Mouse (Mus musculus) left cerebral cortex, postnatal 4 days (tissue): ENCODE results near the gene Pdpk1. TPM values are rescaled to one million over a fixed set of nuclear protein-coding genes. Genes with fewer than 3 reads are reported as not detected.

Experiments used
- DNase-seq: peaks from one replicate; pipeline ENCODE4 v3.0.0-alpha.2; 2022
- intact Hi-C: fragments of 180-260 bp; cut with DNase I; formaldehyde crosslinking; loops from one replicate; pipeline ENCODE4 v1.15.1; 2025
- total RNA-seq, 2 experiments: library from RNA; stranded (reverse); gene quantifications; 2 replicates each; pipeline ENCODE4 v1.2.3; 2021

The Pdpk1 gene
- total RNA-seq, 2 experiments from 2014 or later, result 67.0 to 68.3 TPM

DNA sequence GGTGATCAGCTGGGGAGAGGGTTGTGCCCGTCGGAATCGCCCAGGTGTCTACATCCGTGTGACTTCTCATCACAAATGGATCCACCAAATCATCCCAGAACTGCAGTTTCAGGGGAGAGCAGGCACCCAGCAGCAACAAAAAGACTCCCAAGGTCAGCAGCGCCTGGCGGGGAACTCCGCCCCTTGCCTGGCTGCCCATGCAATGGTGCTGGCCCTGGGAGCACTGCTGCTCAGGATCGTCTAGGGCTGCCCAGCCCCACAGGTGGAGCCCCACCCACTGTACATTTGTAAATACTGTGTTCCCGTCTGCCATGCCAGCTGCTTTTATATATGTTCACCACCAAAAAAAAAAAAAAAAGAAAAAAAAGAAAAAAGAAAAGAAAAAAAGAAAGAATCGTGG is 105.1 kb downstream of the Pdpk1 start:
- intact Hi-C loops, result no loop called here
- no peak for DNase-seq

DNA sequence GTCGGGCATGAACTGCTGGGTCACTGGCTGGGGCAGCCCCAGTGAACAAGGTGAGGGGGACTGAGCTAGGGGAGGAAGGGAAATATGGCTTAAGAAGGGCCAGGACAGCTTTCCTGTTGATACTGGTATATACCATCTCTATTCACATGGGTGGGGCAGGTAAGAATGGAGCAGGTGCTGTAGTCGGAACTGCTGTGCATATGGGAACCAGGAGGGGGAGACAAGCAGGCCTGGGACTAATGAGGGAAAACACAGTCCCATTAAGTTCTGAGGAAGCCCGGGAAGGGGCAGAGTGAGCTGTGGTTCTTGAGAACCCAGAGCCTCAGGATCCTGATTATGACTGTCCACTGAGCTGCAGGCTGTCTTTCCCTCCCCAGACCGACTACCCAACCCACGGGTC is 106.2 kb downstream of the Pdpk1 start:
- intact Hi-C loops, result no loop called here
- DNase-seq, result no peak

DNA sequence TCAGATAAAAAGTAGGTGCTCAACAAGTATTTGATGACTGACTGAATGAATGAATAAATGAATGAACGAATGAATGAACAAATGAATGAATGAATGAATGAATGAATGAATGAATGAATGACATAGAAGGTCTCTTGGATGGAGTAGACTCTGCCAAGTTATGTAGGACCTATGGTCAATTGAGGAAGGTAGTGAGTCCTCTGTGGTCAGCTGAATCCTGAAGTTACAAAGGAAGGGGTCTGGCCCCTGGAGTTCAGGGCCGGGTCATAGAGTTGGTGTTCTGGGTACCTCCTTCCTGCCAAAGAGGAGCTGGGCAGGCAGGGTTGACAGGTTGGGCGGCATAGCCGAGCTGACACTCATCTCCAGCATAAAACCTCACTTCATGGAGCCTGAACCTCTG is 112.9 kb downstream of the Pdpk1 start, which contains the start of gene Prss27:
TSS of gene Prss27 (plus strand) at position 301 of the 400 bp plus-strand sequence.
- no peak for DNase-seq
- intact Hi-C loops, result no loop called here

DNA sequence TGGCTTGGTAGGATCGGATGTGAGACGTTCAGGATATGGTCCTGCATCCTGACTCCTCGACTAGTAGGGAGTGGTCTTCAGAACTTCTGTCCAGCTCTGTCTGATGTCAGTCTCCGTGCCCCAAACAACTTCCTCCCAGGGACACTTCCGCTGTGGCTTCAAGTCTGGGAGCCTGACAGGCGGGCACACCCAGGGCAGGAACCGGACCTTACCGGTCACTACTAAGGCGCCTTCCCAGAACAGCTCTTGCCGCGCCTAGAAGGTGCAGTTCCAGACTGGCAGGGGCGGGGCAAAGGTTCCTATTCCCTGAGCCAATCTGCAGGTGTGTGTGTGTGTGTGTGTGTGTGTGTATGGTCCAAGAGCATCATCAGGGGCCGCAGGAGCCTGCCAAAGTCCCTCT is 113.4 kb downstream of the Pdpk1 start:
- intact Hi-C loops, result no loop called here
- no peak for DNase-seq

DNA sequence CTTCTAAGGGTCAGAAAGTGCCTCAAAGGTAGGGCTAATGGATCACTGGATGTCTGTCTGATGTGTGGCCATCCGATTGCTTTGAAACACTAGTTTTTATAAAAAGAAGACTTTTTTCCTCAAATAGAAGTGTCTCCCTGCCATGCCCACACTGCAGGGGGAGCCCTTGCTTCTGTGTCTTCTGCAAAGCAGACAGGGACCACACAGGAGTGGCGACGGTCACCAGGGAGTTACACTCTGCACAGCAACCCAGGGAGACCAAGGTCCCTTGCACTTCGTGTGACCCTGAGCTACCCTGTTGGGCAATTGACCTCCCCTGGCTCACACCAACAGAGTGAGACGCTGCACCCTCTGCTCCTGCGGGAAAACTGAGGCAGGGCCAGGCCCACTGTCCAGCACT is 113.8 kb downstream of the Pdpk1 start:
- no peak for DNase-seq
- intact Hi-C loops, result no loop called here

DNA sequence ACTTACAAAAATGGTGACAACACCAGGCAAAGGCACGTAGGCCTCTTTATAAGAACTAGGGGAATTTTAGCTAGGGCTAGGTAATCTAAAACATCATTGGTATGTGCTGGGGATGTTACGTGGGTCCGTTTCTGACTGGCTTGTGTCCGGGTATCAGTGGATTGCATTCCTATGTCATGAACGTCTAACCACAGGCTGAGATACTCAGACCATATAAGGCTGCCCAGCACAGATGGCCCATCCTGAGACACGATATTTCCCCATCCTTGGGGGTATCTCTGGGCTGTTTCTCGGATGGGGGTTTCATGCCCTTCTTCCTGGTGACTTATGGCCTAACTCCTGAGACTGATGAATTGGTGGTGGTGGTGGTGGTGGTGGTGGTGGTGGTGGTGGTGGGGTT is 115.6 kb downstream of the Pdpk1 start:
- DNase-seq, result no peak
- intact Hi-C loops, result no loop called here

DNA sequence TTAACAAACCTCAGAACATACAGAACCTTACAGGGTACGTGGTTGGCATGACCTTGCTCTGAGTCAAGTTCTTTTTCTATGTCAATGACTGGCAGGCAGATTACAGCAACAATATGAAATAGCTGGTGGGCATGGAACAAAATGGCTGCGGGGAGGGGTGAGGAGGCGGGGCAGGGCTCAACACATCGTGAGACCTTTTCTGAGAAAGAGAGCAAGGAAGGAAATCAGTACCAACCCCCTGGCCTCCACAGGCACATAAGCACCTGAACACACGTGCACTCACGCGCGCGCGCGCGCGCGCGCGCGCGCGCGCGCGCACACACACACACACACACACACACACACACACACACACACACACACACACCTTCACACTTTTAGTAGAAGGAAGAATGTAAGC is 120.2 kb downstream of the Pdpk1 start:
- no peak for DNase-seq
- intact Hi-C loops, result no loop called here

DNA sequence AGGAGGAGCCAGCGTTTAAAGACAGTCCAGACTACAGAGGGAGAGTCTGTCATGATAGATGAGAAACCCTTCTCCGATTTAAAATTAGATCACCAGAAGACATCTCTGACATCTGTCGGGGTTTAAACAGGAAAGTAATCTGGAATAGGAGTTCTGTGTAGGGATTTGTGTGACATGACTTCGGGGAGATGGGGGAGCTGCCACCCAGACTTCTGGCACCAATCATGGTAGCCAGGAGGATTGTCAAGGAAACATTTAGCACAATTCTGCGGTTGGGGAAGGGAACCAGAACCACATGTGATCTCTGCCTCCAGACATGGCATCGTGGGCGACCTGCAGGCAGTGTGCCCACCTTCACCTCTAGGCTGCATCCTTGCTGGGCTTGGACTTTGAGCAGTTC is 121.2 kb downstream of the Pdpk1 start:
- DNase-seq, result no peak
- intact Hi-C loops, result no loop called here

Other genes with a start within 250 kb of the Pdpk1 start
- not detected for gene Dcpp3, start 233.5 kb downstream of the Pdpk1 start, total RNA-seq
- not detected for gene Sbp, start 209.3 kb downstream of the Pdpk1 start, total RNA-seq
- not detected for gene Sbpl, start 195.7 kb downstream of the Pdpk1 start, total RNA-seq
- gene Prss30, start 170.4 kb downstream of the Pdpk1 start, total RNA-seq, result under 1 TPM in 1 of 2 experiments, not detected in 1; 0.22 TPM
- gene Prss22, start 152.8 kb downstream of the Pdpk1 start, total RNA-seq, result not detected
- not detected for gene Prss27, start 112.8 kb downstream of the Pdpk1 start, total RNA-seq
- gene Kctd5, start 77.4 kb downstream of the Pdpk1 start, total RNA-seq, result 10 to 100 TPM; 67.0 to 68.4 TPM
- 10 to 100 TPM; 30.2 to 32.0 TPM for gene Amdhd2, start 12.8 kb upstream of the Pdpk1 start, total RNA-seq
- 100 to 1,000 TPM; 770 to 834 TPM for gene Atp6v0c, start 18.8 kb upstream of the Pdpk1 start, total RNA-seq
- 10 to 100 TPM; 82.8 to 91.5 TPM for gene Tbc1d24, start 54.6 kb upstream of the Pdpk1 start, total RNA-seq
- gene Ntn3, start 58.6 kb upstream of the Pdpk1 start, total RNA-seq, result 10 to 100 TPM; 15.8 to 16.4 TPM
- 10 to 100 TPM; 12.6 to 13.7 TPM for gene Tedc2, start 69.9 kb upstream of the Pdpk1 start, total RNA-seq
- gene Ccnf, start 100.6 kb upstream of the Pdpk1 start, total RNA-seq, result 1 to 10 TPM; 9.1 to 9.8 TPM
- 1 to 10 TPM; 1.4 to 1.9 TPM for gene Abca17, start 200.1 kb upstream of the Pdpk1 start, total RNA-seq
- 100 to 1,000 TPM; 109 to 114 TPM for gene Abca3, start 201.0 kb upstream of the Pdpk1 start, total RNA-seq